Mouse (Mus musculus): ENCODE results near the gene Pdxk. TPM values are rescaled to one million over a fixed set of nuclear protein-coding genes. Genes with fewer than 3 reads are reported as not detected.

Pdxk gene
- total RNA-seq (2023): 10 to 100 TPM; 43.1 to 50.5 TPM

DNA sequence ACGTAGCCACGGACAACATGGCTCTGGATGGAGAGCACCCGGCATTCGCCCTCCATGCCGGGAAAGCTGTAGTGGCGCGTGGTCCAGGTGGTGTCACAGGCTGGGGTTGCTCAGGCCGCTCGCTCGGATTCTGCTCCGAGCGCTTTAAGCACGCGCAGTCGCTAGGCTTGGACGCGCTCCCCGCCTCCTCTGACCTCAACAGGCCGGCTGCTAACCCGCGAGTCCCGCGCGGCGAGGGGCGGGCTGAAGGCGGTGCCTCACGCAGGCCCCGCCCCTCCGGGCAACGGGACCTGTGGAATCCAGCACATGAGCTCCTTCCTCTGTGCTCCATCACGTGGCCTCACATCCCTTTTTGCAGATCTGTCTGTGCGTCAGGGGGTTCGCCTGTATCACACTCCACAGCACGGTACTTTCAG lies at the start of gene Pdxk:
TSS of gene Pdxk (minus strand) at position 184 of the 416 bp plus-strand sequence.

DNA sequence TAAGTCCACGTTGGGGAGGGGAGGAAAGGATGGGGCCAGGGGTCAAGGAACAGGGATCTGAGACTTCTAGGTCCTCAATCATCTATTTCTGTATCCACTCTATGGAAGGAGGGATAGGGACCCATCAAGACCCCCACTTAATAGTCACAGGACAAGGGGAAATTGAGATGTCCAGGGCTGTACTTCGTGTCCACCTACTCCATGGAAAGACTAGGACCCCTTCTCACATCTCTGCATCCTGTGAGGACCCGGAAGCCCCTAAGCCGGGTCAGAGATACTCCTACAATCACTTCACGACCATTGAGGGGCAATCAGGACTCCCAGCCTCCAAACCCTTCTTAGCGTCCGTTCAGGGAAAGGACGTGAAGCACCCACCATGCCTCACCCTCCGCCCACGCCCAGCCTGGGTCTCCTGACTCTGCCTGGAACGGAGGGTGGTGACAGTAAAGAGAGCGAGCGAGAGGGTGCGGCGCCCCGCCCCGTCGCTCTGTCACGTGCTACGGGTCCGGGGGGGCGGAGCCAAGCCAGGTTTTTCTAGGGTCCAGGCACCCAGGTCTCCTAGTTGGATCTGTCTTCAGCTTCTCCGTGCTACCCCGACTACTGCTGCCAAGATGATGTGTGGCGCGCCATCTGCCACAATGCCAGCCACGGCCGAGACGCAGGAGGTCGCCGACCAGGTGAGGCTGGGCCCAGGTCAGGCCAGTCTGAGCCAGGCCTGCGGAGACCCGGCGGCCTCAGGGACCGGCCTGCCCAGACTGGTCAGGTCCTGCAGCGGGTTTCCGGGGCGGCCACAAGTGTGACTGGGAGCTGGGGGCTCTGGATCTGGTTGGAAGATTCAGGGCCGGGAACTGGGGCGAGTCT lies 39.4 kb downstream of the Pdxk start, which contains the start of gene Cstb:
TSS of gene Cstb (plus strand) at position 489 of the 861 bp plus-strand sequence.

GRCm38 (mm10) chr10:78412319-78413151 lies 52.2 kb downstream of the Pdxk start, which contains the start of gene Rrp1:
TSS of gene Rrp1 (minus strand) at chr10:78413043.

Other genes starting within 250 kb of the Pdxk start
- gene Trappc10, start 220.3 kb downstream of the Pdxk start, total RNA-seq (2023): 10 to 100 TPM; 59.3 to 63.5 TPM
- 10 to 100 TPM; 35.1 to 45.0 TPM for gene Agpat3, start 112.5 kb downstream of the Pdxk start, total RNA-seq (2023)
- 100 to 1,000 TPM; 175 to 190 TPM for gene Rrp1, start 51.9 kb downstream of the Pdxk start, total RNA-seq (2023)
- gene Cstb, start 39.3 kb downstream of the Pdxk start, total RNA-seq (2023): 100 to 1,000 TPM; 135 to 153 TPM
- not detected for gene Olfr1358, start 52.5 kb upstream of the Pdxk start, total RNA-seq (2023)
- gene Ilvbl, start 109.4 kb upstream of the Pdxk start, total RNA-seq (2023): 10 to 100 TPM; 49.2 to 61.4 TPM
- gene Syde1, start 127.0 kb upstream of the Pdxk start, total RNA-seq (2023): under 1 TPM; 0.21 to 0.34 TPM
- not detected for gene Olfr1357, start 153.1 kb upstream of the Pdxk start, total RNA-seq (2023)